Mouse (Mus musculus): ENCODE results near the gene Slc37a1.

DNA sequence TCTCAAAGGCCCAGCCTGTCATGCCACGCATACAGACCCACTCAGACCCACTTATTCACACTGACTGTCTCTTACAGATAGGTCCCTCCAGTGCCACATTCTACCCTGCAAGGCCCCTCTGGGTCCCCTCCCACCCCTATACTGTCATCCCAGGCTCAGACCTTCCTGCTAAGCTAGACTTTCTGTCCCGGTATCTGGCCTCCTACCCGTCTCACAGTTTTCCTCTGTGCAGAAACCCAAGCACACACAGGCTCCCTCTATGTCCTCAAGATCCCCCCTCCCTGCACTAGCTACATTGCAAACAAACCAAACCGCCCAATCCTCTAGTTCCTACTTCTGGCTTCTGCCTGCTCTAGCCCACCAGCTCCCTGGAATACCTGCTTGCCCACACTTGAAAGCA lies 8.7 kb upstream of the Slc37a1 start:
- TF ChIP-seq CTCF (IDR thresholded peaks at IDR 0.05; ENCODE audit: borderline replicate concordance, control insufficient read depth, extremely low read depth, insufficient read depth, low read length, poor library complexity) (no peak), POLR2A (IDR thresholded peaks at IDR 0.05; ENCODE audit: control insufficient read depth, extremely low read depth, insufficient read depth, low read length, poor library complexity) (no peak)

All from thymus, adult 2 months (tissue).